Mouse (Mus musculus) heart, postnatal 0 days (tissue): Measurements from ENCODE around the gene Hao2.

Source experiments
- CTCF ChIP-seq: IDR thresholded peaks from 2 replicates; pipeline ENCODE4 v1.5.1; 2016; ENCODE audit warnings: antibody characterized with exemption, control low read depth, low read depth
- EP300 ChIP-seq: IDR thresholded peaks from 2 replicates; pipeline ENCODE4 v1.6.1; 2016; ENCODE audit warnings: antibody characterized with exemption, low read depth

DNA sequence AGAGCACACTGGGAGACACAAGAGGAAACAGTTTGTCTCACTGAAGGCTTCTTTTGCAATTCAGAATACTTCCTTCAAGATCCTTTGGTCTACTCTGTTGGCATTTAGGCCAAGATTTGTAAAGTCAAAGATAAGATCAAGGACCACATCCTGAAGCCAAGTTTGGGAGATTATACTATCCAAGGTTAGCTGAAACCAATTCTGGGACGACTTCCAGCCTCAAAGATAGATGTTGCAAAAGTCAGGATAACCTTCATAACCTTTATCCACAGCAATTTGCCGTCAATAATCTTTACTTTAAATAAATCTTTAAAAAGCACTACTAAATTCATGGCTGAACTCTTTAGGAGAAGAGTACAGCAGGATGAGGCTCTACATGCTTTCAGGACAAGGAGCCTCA is 4.8 kb downstream of the Hao2 start:
- TF ChIP-seq CTCF (no peak), EP300 (no peak)
